Mouse (Mus musculus) spleen, adult 12 weeks (tissue): ENCODE measurements around the gene Obscn.

ENCODE experiments used
- DNase-seq: peaks from one replicate; pipeline ENCODE4 v3.0.0; 2022; ENCODE audit warnings: low spot score

Gene Obscn

DNA sequence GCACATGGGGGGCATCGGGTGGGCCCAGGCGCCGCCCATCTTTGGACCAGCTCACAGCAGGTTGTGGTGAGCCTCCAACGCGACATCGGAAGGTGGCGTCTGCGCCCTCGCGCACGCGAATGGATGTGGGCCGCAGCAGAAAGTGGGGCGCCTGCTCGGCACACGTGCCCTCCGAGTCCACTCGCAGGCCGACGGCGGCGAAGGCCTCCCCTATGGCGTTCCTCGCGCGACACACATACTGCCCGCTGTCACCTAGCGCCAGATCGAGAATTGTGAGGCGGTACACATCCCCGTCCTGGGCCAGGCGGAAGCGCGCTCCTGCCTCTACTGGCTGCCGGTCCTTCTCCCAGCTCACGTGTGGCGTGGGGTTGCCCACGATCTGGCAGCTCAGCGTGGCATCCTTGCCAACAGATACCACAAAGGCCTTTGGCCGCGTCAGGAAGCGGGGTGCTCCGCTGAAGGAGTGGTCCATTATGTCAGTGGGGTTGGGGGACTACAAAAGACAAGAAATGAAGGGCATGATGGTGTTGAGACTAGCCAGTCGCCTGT lies at the start of gene Obscn:
Gene Obscn, minus strand, starts transcription at position 499 of the 549 bp plus-strand sequence.
- DNase-seq = no peak

DNA sequence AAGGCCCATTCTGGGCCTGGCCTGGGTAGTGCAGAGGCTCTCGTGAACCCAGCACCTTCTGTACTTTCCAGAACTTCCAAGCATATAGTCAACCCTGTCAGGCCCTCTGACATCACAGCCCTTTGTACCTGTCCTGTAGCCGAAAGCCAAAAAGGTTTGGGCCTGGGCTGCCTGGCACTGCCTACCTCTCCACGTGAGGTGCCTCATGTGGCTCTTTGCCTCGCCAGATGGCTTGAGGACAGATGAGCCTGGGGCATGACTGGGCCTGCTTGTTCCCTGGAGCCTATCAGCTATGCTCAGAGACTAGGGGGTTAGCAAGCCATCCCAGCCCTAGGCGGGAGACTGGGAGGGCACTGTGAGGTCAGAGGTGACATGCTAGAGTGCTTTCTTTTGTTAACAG lies 49.3 kb upstream of the Obscn start:
- DNase-seq = no peak

- DNase-seq = peak; percentile 51
Measured at GRCm38 (mm10) chr11:59183821-59184220, 47.6 kb upstream of the Obscn start.

GRCm38 (mm10) chr11:59182864-59183331 lies 46.7 kb upstream of the Obscn start, which contains the start of gene Gjc2:
Gene Gjc2 (minus strand): TSS chr11:59183213.
- no peak for DNase-seq

- DNase-seq = no peak
Measured at GRCm38 (mm10) chr11:59176921-59177320, 40.7 kb upstream of the Obscn start.

DNA sequence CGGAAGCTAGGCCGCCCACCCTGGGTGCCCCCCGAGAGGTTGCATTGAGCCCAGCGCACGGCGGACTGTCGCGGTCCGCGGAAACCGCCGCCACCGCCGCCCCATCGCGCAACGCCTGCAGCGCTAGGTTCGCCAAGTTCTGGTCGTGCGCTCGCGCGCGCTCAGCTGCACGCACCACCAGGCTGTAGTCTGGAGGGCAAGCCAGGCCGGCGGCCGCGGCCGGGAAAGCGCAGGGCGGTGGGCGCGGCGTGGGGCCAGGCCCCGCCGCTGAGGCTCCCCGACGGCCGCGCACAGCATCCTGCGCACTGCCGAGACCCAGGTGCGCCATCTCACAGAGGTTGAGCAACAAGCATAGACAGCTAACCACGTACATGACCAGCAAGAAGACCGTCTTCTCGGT lies 40.3 kb upstream of the Obscn start:
- DNase-seq = no peak

GRCm38 (mm10) chr11:59174189-59174838 lies 38.1 kb upstream of the Obscn start:
- no peak for DNase-seq

- no peak for DNase-seq
Measured at GRCm38 (mm10) chr11:59170549-59170948, 34.3 kb upstream of the Obscn start.

GRCm38 (mm10) chr11:59169807-59170206 lies 33.6 kb upstream of the Obscn start:
- no peak for DNase-seq

GRCm38 (mm10) chr11:59165616-59166241 lies 29.5 kb upstream of the Obscn start:
- no peak for DNase-seq

DNA sequence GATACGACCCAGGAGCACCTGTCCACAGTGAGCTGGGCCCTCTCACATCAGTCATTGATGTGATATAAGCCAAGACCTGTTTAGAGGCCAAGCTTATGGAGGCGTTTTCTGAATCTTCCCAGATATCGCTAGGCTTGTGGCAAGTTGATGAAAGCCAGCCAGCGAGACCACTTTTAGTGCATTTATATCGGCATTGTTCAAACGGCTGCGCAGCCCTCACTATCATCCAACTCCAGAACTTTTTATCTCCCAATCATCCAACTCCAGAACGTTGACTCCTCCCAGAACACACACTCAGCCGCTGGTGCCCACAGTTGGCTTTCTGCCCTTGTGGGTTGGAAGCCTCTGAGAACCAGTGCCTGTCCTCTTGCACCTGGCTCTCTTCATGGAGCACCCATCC lies 28.2 kb upstream of the Obscn start:
- DNase-seq = peak; percentile 73

GRCm38 (mm10) chr11:59163255-59164236 lies 27.3 kb upstream of the Obscn start, which contains the start of gene Iba57:
Gene Iba57 (minus strand): TSS chr11:59163739.
- DNase-seq = peak; percentile 97

DNA sequence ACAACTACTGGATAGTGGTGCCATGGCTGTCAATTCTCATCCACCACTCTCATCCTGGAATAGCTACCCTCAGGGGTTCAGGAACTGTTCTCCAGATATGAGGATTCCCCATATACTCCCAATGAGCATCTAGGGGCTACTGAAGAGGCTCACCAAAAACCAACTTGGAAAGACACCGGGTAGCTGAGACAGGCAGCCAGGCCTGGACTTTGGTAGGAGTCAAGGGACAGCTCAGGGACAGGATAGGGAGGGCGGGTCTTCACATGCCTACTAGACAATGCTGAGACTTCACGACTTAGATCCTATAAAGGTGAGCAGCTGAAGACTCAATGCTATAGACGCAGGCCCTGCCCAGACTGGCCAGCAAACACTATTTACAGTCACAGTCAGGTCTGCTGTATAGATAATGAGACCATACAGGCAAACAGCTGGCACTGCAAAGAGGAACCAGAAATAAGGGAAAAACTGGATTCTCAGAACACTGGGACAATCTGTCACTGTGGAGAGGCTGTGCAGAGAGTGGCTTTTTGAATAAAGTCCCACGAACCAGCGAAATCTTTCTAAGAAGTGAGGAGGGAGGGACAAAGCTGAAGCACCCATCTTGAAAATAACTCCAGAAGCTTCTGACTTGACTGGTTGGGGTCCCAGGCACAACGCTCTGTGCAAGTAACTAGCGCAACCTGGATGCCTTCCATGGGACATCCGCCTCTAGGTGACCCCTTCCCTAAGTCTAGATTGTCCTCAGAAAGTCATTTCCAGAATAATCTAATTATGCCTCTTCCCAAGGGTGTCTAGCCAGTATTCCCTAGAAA lies 26.4 kb upstream of the Obscn start:
- no peak for DNase-seq

GRCm38 (mm10) chr11:59161398-59161797 lies 25.2 kb upstream of the Obscn start:
- no peak for DNase-seq

DNA sequence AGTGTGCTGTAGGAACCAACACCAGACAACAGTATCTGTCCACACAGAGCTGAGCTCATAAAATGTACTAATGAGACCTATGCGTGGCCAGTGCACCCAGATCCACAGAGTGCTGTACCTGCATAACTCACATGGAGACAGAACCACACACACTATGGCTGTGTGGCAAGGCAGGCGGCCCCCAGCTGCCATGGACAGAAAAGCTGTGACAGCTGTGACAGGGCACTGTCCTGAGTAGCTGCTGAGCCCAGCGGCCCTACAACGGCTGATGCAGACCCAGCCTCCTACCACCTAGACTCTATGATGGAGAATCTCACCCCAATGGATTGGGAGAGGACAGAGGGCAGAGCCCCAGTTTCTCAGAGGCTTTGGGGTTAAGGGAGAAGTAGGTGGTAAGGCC lies 23.4 kb upstream of the Obscn start:
- DNase-seq = no peak

DNA sequence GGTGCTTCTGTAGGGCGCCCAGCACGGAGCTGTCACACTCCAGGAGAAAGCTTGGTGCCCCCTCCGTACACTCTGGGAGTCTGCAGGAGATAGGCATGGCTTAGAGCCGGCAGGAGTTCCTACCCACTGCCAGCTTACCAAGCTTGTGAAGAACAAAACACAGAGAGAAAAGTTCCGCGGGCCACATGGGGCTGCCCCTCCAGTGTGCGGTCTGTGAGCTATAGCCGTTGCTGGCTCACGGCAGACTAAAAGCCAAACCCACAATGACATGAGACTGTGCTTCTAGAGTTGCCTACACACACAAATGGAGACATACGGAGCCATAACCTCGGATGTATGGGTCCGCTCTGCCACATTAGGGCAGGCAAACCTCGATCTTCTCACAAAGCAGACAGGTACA lies 22.9 kb upstream of the Obscn start:
- DNase-seq = no peak

- no peak for DNase-seq
Measured at GRCm38 (mm10) chr11:59155900-59156299, 19.7 kb upstream of the Obscn start.

DNA sequence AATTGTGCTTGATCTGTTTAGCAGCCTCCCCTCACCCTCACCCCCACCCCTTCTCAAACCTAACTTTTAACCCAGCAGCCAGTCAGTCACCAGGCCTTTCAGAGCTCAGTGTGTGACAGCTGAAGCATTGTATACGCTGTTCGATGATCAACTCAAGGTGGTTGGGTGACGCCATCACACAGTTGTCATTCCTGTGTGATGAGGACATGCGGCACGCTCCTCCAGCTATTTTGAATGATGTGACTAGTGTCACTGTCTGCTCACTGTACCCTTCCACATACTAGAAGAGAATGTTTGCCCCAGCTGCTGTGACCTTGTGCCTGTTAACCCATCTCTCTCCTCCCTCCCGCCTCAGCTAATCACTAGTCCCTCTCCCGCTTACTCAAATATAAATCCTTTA lies 18.0 kb upstream of the Obscn start:
- DNase-seq = no peak

DNA sequence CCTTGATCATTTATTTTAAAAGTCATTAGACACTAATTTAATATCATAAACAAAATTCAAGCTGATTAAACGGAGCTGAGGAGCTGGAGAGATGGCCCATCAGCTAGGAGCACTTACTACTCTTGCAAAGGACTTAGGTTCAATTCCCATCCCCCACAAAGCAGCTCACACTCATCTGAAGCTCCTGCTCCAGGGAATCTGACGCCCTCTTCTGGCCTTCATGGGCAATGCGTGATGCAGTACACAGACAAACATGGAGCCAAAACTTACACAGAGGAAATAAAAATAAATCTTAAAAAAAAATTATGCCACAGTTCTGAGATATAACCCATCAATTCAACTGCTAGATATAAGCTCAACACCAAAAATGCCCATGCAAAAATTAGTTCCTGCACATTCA lies 15.5 kb upstream of the Obscn start:
- no peak for DNase-seq

- DNase-seq = no peak
Measured at GRCm38 (mm10) chr11:59149302-59149701, 13.1 kb upstream of the Obscn start.

- DNase-seq = no peak
Measured at GRCm38 (mm10) chr11:59142962-59143361, 6.8 kb upstream of the Obscn start.
